Mouse (Mus musculus): ENCODE measurements around the gene Tmem174. TPM values are rescaled to one million over a fixed set of nuclear protein-coding genes. Genes with fewer than 3 reads are reported as not detected.

Tmem174 gene
- polyA plus RNA-seq, 1 experiment from 2014 or later: not detected

DNA sequence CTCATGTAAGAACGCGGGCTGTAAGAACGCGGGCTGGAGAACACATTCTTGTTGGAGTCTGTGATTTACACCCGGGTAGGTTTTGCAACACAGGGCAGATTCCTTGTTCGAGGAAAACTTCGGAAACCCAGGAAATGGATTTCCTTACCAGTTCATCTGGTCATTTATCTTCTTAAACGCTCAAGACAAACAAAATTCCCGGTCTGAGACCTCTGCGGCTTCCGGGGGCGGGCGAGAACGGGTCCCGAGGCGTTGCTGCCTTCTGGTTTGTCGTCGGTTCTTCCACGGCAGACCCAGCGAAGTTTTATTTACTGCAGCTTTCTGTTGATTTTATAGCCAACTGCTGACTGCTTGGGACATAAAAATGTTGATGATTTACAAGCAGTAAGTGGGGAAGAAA lies 10.5 kb downstream of the Tmem174 start:
- Histone ChIP-seq H3K4me2 (no peak overlapping the region), H3K36me3 (no peaks in the 10 kb centered on the region), H3K4me3 (no peak overlapping the region), H3K9me3 (no peaks in the 10 kb centered on the region), H3K27ac (no peak overlapping the region), H3K9ac (no peak overlapping the region), H3K27me3 (0 out of 2 replicates have a peak, but pooled peaks cover 4% of the 10 kb centered on the region), H3K4me1 (replicated peaks) (no peaks in the 10 kb centered on the region)
- ATAC-seq (ENCODE audit: low FRiP score): no peak
- 89% methylated on average over 20 of the region's 20 CpGs for WGBS

DNA sequence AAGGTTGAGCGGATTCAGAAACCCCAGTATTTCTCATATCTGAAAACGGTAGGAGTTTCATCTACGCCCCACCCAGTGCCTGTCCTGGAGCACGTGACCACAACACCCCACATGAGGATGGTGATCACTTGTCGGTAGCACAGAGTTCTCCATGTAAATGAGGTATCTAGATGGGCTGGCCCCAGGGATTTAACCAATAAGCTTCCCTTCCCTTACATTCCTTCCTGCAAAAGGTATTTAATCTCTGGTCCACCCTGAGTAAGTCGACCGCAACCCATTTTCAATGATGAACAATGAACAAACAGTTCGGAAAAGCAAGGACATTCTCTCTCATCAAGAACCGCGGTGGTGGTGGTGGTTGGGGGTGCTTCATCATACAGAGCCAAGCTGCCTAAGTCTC lies 12.7 kb downstream of the Tmem174 start:
- WGBS: 90% methylated on average over 10 of the region's 10 CpGs
- Histone ChIP-seq H3K27me3 (0 out of 2 replicates have a peak, but pooled peaks cover 4% of the 10 kb centered on the region), H3K4me1 (replicated peaks) (no peaks in the 10 kb centered on the region), H3K9me3 (no peaks in the 10 kb centered on the region), H3K36me3 (no peaks in the 10 kb centered on the region), H3K27ac (no peak overlapping the region), H3K4me3 (no peak overlapping the region), H3K9ac (no peak overlapping the region), H3K4me2 (no peak overlapping the region)
- ATAC-seq (ENCODE audit: low FRiP score): no peak

DNA sequence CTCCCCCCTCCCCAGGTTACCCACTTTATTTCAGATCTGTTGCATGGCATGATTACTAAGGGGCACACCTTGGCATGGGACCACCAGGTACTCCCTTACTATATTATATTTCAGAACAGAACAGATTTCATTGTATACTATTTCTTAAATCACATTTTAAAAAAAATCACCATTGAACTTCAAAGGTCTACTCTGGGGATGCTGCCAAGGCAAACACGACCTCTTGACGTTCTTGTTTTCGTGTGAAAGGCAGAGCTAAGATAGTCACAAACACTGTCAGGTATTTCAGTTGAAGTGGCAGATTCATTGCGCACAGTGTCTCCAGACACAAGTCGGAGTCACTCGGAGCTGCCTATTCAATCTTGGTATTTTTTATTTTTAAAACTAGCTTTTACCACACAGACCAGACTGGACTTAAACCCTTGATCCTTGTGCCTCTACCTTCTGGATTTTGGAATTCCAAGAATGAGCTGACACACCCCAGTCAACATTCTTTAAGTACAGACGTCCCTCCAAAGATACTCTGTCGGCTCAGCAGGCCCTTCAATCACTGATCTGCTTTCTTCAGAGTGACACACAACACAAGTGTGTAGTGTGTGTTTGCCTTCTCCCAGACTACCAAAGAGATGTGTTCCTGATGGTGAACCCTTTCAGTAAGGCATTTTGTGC lies 14.2 kb downstream of the Tmem174 start:
- H3K36me3 ChIP-seq: no peaks in the 10 kb centered on the region
- no peak overlapping the region for H3K9ac ChIP-seq
- H3K4me3 ChIP-seq: no peak overlapping the region
- H3K4me2 ChIP-seq: no peak overlapping the region
- H3K9me3 ChIP-seq: no peaks in the 10 kb centered on the region
- H3K4me1 ChIP-seq (replicated peaks): no peaks in the 10 kb centered on the region
- H3K27me3 ChIP-seq: 0 out of 2 replicates have a peak, but pooled peaks cover 4% of the 10 kb centered on the region
- ATAC-seq (ENCODE audit: low FRiP score): no peak
- no peak overlapping the region for H3K27ac ChIP-seq
- whole genome bisulfite sequencing: 75% methylated on average over 8 of the region's 8 CpGs

DNA sequence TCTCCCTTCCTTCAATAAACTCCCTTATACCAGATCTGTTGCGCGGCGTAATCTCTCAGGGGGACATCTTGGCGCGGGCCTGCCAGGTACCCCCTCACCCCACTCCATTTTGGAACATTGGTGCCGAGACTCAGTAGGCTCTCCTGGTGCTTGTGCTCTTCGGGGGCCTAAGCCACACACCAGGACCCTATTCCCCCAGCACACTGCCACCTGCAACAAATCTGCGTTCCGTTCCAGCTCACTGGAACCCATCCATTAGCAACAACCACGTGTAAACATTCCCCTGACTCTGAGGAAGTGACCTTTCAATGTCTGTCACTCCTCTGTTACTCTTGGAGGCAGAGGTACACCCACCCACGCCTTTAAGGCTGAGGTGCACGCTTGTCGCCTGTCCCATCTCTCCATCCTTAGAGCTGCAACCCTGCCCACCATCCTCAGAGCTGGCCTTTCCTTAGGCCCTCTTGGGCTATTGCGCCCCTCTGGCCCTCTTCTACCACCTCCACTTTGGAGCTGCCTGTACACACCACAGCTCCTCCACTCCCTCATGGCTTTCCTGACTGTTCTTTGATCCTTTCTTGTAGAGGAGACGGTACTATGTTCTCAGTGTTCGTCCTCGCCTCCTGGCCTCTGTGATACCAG lies 19.7 kb downstream of the Tmem174 start:
- H3K9me3 ChIP-seq: peaks cover 8% of the 10 kb centered on the region

DNA sequence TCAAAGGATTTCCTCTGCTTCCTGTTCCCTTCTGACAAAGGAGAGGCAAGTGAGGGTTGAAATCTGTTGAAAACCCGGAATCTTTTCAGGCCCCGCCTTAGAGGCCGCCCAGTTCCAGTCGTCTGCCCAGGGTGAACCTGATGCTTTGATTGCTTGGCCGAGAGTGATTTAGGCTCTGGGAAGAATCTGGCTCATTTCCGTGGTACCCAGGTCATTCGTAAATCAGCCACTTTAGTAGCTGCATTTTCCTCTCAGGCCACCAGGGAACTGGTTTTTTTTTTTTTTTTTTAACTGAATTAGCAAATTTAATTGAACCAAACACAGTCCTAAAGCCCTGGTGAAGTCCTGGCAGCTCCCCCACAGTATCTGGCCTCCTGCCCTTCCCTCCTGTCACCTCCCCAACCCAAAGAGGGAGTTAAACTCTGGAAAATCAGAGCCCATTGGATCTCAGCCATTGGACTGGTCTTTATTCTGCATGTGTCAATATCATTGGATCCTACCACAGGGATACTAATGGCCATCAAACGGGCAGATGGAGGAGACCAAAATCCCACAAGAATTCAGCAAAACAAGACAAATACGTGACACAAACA lies 29.2 kb downstream of the Tmem174 start:
- Histone ChIP-seq H3K9ac (no peak overlapping the region), H3K4me3 (no peak overlapping the region), H3K9me3 (peaks cover 2% of the 10 kb centered on the region; the same call in 1 of the 2 replicates), H3K4me2 (no peak overlapping the region), H3K27me3 (no peaks in the 10 kb centered on the region), H3K27ac (no peak overlapping the region), H3K36me3 (no peaks in the 10 kb centered on the region), H3K4me1 (replicated peaks) (0 out of 2 replicates have a peak, but pooled peaks cover 5% of the 10 kb centered on the region)
- WGBS: 70% methylated on average over 9 of the region's 9 CpGs
- ATAC-seq (ENCODE audit: low FRiP score): no peak

More for the DNA sequence above, 19.7 kb downstream of the Tmem174 start:
- no peak overlapping the region for H3K4me2 ChIP-seq
- no peaks in the 10 kb centered on the region for H3K36me3 ChIP-seq
- no peaks in the 10 kb centered on the region for H3K27me3 ChIP-seq
- H3K4me1 ChIP-seq (replicated peaks): no peaks in the 10 kb centered on the region
- H3K9ac ChIP-seq: no peak overlapping the region
- ATAC-seq (ENCODE audit: low FRiP score): no peak
- 83% methylated on average over 17 of the region's 17 CpGs for WGBS
- no peak overlapping the region for H3K4me3 ChIP-seq
- no peak overlapping the region for H3K27ac ChIP-seq

DNA sequence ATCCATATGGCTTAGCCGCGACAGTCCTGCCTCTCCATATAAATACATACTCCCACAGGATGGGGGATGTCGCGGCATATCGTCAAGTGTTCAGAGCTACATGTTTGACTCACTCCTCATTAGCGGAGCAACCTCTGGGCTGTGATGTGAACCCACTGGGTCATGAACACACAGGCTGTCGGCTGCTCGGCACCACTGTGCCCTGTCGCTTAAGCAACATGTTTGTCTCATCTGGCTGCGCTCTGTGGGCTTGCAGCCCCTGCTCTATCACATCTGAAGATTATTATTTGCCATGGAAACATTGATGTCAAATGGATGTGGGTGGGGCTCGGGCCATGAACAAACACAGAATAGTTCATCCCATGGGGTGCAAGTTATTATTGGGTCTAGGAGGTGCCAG lies 33.4 kb downstream of the Tmem174 start:
- no peak overlapping the region for H3K27ac ChIP-seq
- no peak overlapping the region for H3K9ac ChIP-seq
- H3K4me2 ChIP-seq: no peak overlapping the region
- 0 out of 2 replicates have a peak, but pooled peaks cover 5% of the 10 kb centered on the region for H3K4me1 ChIP-seq (replicated peaks)
- peak; percentile 69; the same call in 1 of the 2 replicates for ATAC-seq (ENCODE audit: low FRiP score)
- no peaks in the 10 kb centered on the region for H3K27me3 ChIP-seq
- no peak overlapping the region for H3K4me3 ChIP-seq
- no peaks in the 10 kb centered on the region for H3K9me3 ChIP-seq
- 65% methylated on average over 11 of the region's 11 CpGs for WGBS
- no peaks in the 10 kb centered on the region for H3K36me3 ChIP-seq

DNA sequence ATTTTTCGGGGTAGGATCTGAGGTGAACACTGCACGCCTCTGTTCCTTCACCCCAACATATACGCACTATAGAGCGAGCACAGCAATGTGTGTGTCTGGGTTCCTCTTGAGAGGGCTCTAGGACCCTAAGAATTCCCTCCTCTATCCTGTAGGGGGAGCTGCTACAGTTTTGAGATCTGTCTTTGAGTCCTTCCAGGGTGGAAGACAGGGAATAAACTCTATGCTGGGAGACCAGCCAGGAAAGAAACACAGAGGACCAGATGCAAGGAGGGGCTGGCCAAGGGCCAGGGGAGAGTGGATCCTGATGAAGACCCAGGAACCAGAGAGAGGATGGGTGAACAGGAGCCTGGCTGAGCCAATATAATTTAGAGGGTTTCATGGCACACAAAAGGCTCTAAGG lies 40.5 kb downstream of the Tmem174 start:
- Histone ChIP-seq H3K27ac (no peak overlapping the region), H3K4me3 (no peak overlapping the region), H3K9ac (no peak overlapping the region), H3K36me3 (no peaks in the 10 kb centered on the region), H3K4me1 (replicated peaks) (no peaks in the 10 kb centered on the region), H3K27me3 (0 out of 2 replicates have a peak, but pooled peaks cover 2% of the 10 kb centered on the region), H3K4me2 (no peak overlapping the region), H3K9me3 (no peaks in the 10 kb centered on the region)
- no peak for ATAC-seq (ENCODE audit: low FRiP score)
- 90% methylated on average over 4 of the region's 4 CpGs for WGBS

DNA sequence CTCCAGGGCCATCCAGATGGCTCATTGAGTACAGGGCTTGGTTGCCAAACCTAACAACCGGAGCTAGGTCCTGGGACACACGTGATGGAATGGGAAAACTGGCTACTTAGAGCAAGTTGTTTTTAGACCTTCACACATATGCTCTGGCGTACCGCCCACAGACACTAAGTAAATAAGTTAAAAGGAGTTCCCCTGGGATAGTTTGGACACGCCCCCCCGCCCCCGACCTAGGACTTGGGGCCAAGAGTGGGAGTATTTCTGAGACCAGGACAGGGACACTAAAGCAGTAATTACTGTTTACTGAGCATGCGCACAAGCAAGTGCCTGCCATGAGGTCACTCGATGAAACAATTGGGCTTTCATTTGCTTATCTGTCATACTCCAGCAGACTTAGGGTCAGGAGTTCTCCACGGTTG lies 42.5 kb downstream of the Tmem174 start:
- H3K9me3 ChIP-seq: no peaks in the 10 kb centered on the region
- H3K4me2 ChIP-seq: no peak overlapping the region
- peaks cover 14% of the 10 kb centered on the region for H3K27me3 ChIP-seq
- no peak overlapping the region for H3K27ac ChIP-seq
- no peak overlapping the region for H3K9ac ChIP-seq
- H3K4me3 ChIP-seq: no peak overlapping the region
- no peaks in the 10 kb centered on the region for H3K36me3 ChIP-seq
- ATAC-seq (ENCODE audit: low FRiP score): no peak
- 0 out of 2 replicates have a peak, but pooled peaks cover under 1% of the 10 kb centered on the region for H3K4me1 ChIP-seq (replicated peaks)
- WGBS: 67% methylated on average over 10 of the region's 10 CpGs

DNA sequence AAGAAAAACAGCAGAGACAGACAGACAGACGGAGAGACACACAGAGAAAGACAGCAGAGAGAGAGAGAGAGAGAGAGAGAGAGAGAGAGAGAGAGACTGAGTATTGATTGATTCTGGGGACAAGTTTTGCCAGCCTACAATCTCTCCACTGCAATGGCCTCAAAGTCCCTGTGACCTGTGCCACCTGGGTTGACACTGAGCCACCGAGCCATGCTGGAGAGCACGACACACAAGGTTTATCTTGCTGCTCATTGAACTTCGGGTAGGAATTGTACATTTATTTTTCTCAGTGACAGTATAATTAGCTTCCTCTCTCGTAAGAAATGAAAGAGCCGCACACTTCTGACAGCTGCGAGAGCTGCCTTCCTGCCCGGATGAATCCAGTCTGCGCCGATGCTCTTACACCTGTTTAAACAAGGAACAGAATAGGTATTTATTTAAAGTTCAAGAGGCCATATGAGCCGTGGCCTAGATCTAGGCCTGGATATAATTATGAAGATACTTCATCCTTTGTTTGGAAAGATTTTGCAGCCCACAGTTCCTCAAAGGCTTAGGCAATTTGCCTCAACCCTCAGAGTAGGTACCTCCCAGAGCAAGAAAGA lies 43.2 kb downstream of the Tmem174 start:
- Histone ChIP-seq H3K27me3 (peaks cover 21% of the 10 kb centered on the region), H3K4me3 (no peak overlapping the region), H3K9me3 (no peaks in the 10 kb centered on the region), H3K9ac (no peak overlapping the region), H3K36me3 (no peaks in the 10 kb centered on the region), H3K27ac (no peak overlapping the region), H3K4me1 (replicated peaks) (peaks cover 7% of the 10 kb centered on the region), H3K4me2 (no peak overlapping the region)
- no peak for ATAC-seq (ENCODE audit: low FRiP score)
- 63% methylated on average over 11 of the region's 11 CpGs for WGBS

DNA sequence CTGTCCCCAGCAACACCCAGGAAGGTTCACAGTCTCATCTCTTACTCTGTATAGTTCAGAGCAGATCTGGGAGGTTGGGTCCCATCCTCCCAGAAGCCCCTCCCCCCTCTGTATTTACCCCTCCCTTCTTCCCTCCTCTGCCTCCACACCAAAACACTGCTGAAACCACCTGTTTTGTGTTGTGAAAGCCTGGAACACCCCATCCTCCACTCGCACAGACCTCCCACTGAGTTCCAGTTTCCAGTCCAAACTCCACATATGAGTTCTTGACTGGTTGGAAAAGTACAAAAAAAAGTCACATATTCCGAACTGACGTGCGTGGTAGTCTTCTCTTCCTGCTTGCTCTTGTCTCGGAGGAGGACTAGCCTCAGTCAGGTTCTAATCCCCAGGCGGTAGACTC lies 45.8 kb downstream of the Tmem174 start:
- H3K4me1 ChIP-seq (replicated peaks): peaks cover 27% of the 10 kb centered on the region
- no peak overlapping the region for H3K4me3 ChIP-seq
- no peak for ATAC-seq (ENCODE audit: low FRiP score)
- no peaks in the 10 kb centered on the region for H3K9me3 ChIP-seq
- H3K27ac ChIP-seq: no peak overlapping the region
- no peak overlapping the region for H3K4me2 ChIP-seq
- no peaks in the 10 kb centered on the region for H3K36me3 ChIP-seq
- H3K27me3 ChIP-seq: peaks cover 44% of the 10 kb centered on the region
- no peak overlapping the region for H3K9ac ChIP-seq
- 67% methylated on average over 6 of the region's 6 CpGs for WGBS

DNA sequence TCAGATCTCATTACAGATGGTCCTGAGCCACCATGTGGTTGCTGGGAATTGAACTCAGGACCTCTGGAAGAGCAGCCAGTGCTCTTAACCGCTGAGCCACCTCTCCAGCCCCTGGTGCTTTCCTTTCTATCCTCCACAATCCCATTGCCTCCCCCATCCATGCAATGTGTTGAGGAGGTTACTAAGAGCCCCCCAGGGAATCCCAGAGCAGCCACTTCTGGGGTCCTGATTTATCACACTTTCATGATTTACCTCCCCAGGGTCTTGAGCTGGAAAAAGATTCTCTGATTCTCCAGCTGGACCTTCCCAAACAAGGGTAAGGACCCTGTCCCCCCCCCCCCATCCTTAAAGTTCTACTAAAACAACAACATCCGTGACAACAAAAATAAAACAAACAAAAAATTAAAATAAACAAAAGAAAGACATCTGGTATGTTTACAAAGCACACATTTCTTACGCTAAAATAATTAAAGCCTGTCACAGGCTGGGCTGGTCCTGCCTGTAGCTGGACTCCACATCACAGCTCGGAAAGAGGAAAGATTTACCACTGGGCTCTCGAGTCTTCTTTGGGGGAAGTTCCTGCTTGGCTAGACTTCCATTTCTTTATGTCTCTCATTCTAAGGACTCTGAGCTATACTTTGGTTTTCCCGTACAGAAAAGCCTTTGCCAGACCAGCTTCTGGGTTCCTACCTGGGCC lies 46.4 kb downstream of the Tmem174 start:
- Histone ChIP-seq H3K9ac (no peak overlapping the region), H3K4me1 (replicated peaks) (peaks cover 27% of the 10 kb centered on the region), H3K27me3 (peaks cover 50% of the 10 kb centered on the region), H3K27ac (no peak overlapping the region), H3K4me3 (no peak overlapping the region), H3K9me3 (no peaks in the 10 kb centered on the region), H3K4me2 (no peak overlapping the region), H3K36me3 (no peaks in the 10 kb centered on the region)
- 72% methylated on average over 6 of the region's 6 CpGs for WGBS
- ATAC-seq (ENCODE audit: low FRiP score): no peak

DNA sequence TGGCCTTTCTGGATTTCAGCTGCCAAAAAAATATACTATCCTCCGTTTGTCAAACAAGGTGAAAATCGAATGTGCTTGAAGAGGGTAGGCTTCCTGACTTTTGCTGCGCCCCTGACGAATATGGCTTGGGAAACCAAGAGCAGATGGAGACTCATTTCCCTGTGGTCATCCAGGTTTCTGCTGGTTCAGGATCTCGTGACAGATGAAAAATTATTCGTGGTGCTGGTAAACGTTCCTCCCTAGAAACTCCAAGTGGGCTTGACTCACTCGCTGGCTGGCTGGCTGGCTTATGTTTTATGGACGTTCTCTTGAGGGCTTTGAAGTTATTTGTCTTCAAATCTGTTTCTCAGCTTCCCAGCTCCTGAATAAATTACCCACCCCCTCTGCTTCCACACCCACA lies 47.6 kb downstream of the Tmem174 start:
- H3K9me3 ChIP-seq: no peaks in the 10 kb centered on the region
- 42% methylated on average over 9 of the region's 9 CpGs for WGBS
- no peak overlapping the region for H3K9ac ChIP-seq
- H3K27me3 ChIP-seq: peaks cover 62% of the 10 kb centered on the region
- ATAC-seq (ENCODE audit: low FRiP score): no peak
- H3K4me3 ChIP-seq: no peak overlapping the region
- H3K27ac ChIP-seq: no peak overlapping the region
- H3K4me1 ChIP-seq (replicated peaks): peaks cover 27% of the 10 kb centered on the region
- H3K36me3 ChIP-seq: no peaks in the 10 kb centered on the region
- peak overlapping the region; percentile 78; the same call in 1 of the 2 replicates for H3K4me2 ChIP-seq
